Mouse (Mus musculus) heart, postnatal 0 days (tissue): ENCODE results near the gene Col19a1. TPM values are rescaled to one million over a fixed set of nuclear protein-coding genes. Genes with fewer than 3 reads are reported as not detected.

Experiments used
- ATAC-seq: fragments of 200-750 bp; cut with Nextera tagmentation; 2 replicates; pipeline ENCODE4 v1.8.0; 2017; ENCODE audit warnings: low read depth, moderate number of reproducible peaks, moderate library complexity; ENCODE audit not compliant: insufficient read depth
- DNase-seq: peaks from one replicate; pipeline ENCODE4 v3.0.0-alpha.2; 2016; ENCODE audit warnings: low spot score
- H3K27ac ChIP-seq: fragments of 300-500 bp; sonication (generic); 2 replicates; pipeline ENCODE4 v1.5.1; 2014; ENCODE audit warnings: low read depth, mild to moderate bottlenecking
- H3K27me3 ChIP-seq: fragments of 300-500 bp; sonication (generic); 2 replicates; pipeline ENCODE4 v1.6.1; 2014; ENCODE audit warnings: low read length, mixed read lengths; ENCODE audit not compliant: control insufficient read depth, insufficient read depth
- H3K36me3 ChIP-seq: fragments of 300-500 bp; sonication (generic); replicated peaks from 2 replicates; pipeline ENCODE4 v1.6.1; 2014; ENCODE audit warnings: low read length, mixed read lengths; ENCODE audit not compliant: control insufficient read depth, insufficient read depth
- H3K4me1 ChIP-seq: fragments of 300-500 bp; sonication (generic); 2 replicates; pipeline ENCODE4 v1.6.1; 2014; ENCODE audit warnings: antibody characterized with exemption; ENCODE audit not compliant: control insufficient read depth, insufficient read depth
- H3K4me2 ChIP-seq: fragments of 300-500 bp; sonication (generic); 2 replicates; pipeline ENCODE4 v1.6.1; 2014; ENCODE audit warnings: low read depth, mild to moderate bottlenecking, low read length, moderate library complexity
- H3K4me3 ChIP-seq: fragments of 300-500 bp; sonication (generic); 2 replicates; pipeline ENCODE4 v1.5.1; 2014; ENCODE audit warnings: low read depth, low read length
- H3K9ac ChIP-seq: fragments of 300-500 bp; sonication (generic); replicated peaks from 2 replicates; pipeline ENCODE4 v1.6.1; 2014; ENCODE audit warnings: low read depth, low read length, mixed read lengths
- H3K9me3 ChIP-seq: fragments of 300-500 bp; sonication (generic); replicated peaks from 2 replicates; pipeline ENCODE4 v1.6.1; 2016; ENCODE audit warnings: low read length; ENCODE audit not compliant: control insufficient read depth
- CTCF ChIP-seq: IDR thresholded peaks from 2 replicates; pipeline ENCODE4 v1.5.1; 2016; ENCODE audit warnings: antibody characterized with exemption, control low read depth, low read depth
- EP300 ChIP-seq: IDR thresholded peaks from 2 replicates; pipeline ENCODE4 v1.6.1; 2016; ENCODE audit warnings: antibody characterized with exemption, low read depth
- WGBS: fragments of 180-500 bp; shearing (Covaris S2); extraction: QIAGEN DNeasy Blood & Tissue Kit; methylation state at CpG from one replicate; pipeline ENCODE4 v1.1.7; 2014; 5-methylcytosine and 5-hydroxymethylcytosine counted together
- polyA plus RNA-seq: library from polyadenylated mRNA; unstranded; fragments of >200 nt; fragmentation: Nextera tagmentation; extraction: Ambion mirVana; gene quantifications from 2 replicates; pipeline ENCODE4 v1.2.1, GENCODE M21; 2015
- total RNA-seq: library from RNA; depleted of rRNA; stranded (reverse); fragments of >200 nt; gene quantifications from 2 replicates; pipeline ENCODE4 v1.2.3, GENCODE M21; 2014; ENCODE audit warnings: low replicate concordance

Col19a1 gene
- total and polyA plus RNA-seq, 2 experiments from 2014 or later, result 0.04 to 0.69 TPM

- Histone ChIP-seq H3K9me3 (no peaks in the 10 kb centered on the region), H3K4me3 (no peak overlapping the region), H3K36me3 (no peaks in the 10 kb centered on the region), H3K27me3 (no peaks in the 10 kb centered on the region), H3K4me2 (no peak overlapping the region), H3K4me1 (no peaks in the 10 kb centered on the region), H3K27ac (no peak overlapping the region), H3K9ac (no peak overlapping the region)
- 66% methylated on average over 7 of the region's 7 CpGs for WGBS
- TF ChIP-seq EP300 (no peak), CTCF (no peak)
- DNase-seq, result no peak
- ATAC-seq, result no peak
Observed at GRCm38 (mm10) chr1:24364775-24365174, 222.5 kb downstream of the Col19a1 start.

- TF ChIP-seq CTCF (no peak), EP300 (no peak)
- Histone ChIP-seq H3K4me1 (no peaks in the 10 kb centered on the region), H3K9ac (no peak overlapping the region), H3K36me3 (no peaks in the 10 kb centered on the region), H3K4me3 (no peak overlapping the region), H3K27ac (no peak overlapping the region), H3K9me3 (no peaks in the 10 kb centered on the region), H3K4me2 (no peak overlapping the region), H3K27me3 (no peaks in the 10 kb centered on the region)
- DNase-seq (no peak), ATAC-seq (no peak)
- 84% methylated on average over 13 of the region's 13 CpGs for WGBS
Observed at GRCm38 (mm10) chr1:24361990-24362635, 225.2 kb downstream of the Col19a1 start.

- DNase-seq (no peak), ATAC-seq (no peak)
- Histone ChIP-seq H3K4me1 (no peaks in the 10 kb centered on the region), H3K36me3 (no peaks in the 10 kb centered on the region), H3K27ac (no peak overlapping the region), H3K4me2 (no peak overlapping the region), H3K4me3 (no peak overlapping the region), H3K9ac (no peak overlapping the region), H3K27me3 (no peaks in the 10 kb centered on the region), H3K9me3 (no peaks in the 10 kb centered on the region)
- WGBS, result 79% methylated on average over 13 of the region's 13 CpGs
- TF ChIP-seq EP300 (no peak), CTCF (no peak)
Observed at GRCm38 (mm10) chr1:24349462-24350217, 237.6 kb downstream of the Col19a1 start.

- H3K4me1 ChIP-seq, result no peaks in the 10 kb centered on the region
- H3K9ac ChIP-seq, result no peak overlapping the region
- no peaks in the 10 kb centered on the region for H3K9me3 ChIP-seq
- ATAC-seq, result no peak
- no peak overlapping the region for H3K4me2 ChIP-seq
- H3K4me3 ChIP-seq, result no peak overlapping the region
- no peaks in the 10 kb centered on the region for H3K36me3 ChIP-seq
- H3K27ac ChIP-seq, result no peak overlapping the region
- 66% methylated on average over 5 of the region's 5 CpGs for WGBS
- H3K27me3 ChIP-seq, result no peaks in the 10 kb centered on the region
- TF ChIP-seq CTCF (no peak), EP300 (no peak)
- no peak for DNase-seq
Observed at GRCm38 (mm10) chr1:24347621-24348160, 239.6 kb downstream of the Col19a1 start.

GRCm38 (mm10) chr1:24337556-24338275 lies 249.6 kb downstream of the Col19a1 start:
- no peak for ATAC-seq
- Histone ChIP-seq H3K9ac (no peak overlapping the region), H3K9me3 (no peaks in the 10 kb centered on the region), H3K27ac (no peak overlapping the region), H3K27me3 (no peaks in the 10 kb centered on the region), H3K4me2 (no peak overlapping the region), H3K4me1 (no peaks in the 10 kb centered on the region), H3K4me3 (no peak overlapping the region), H3K36me3 (no peaks in the 10 kb centered on the region)
- no peak for DNase-seq
- TF ChIP-seq EP300 (no peak), CTCF (no peak)
- WGBS, result 73% methylated on average over 10 of the region's 10 CpGs
